Mouse (Mus musculus) ES-E14 (cell line): ENCODE measurements at regions not wholly inside any gene's neighbourhood (a gene's known extent, or its start where the extent isn't known, plus 50 kb on each side); places are given as distances from the start of the nearest gene placed in this dataset.

ENCODE experiments used
- CHD2 ChIP-seq: IDR thresholded peaks from 2 replicates; pipeline ENCODE4 v1.6.1; 2014; ENCODE audit warnings: mild to moderate bottlenecking, low read depth, low read length, inconsistent platforms
- ZC3H11A ChIP-seq: IDR thresholded peaks from 2 replicates; pipeline ENCODE4 v1.6.1; 2012; ENCODE audit warnings: low read depth, mild to moderate bottlenecking, inconsistent platforms, low read length, borderline replicate concordance

- TF ChIP-seq ZC3H11A (no peak), CHD2 (no peak)
Observed at GRCm38 (mm10) chr4:64124387-64125088, 77.7 kb upstream of the Tnc start.
